Mouse (Mus musculus) Patski (cell line): ENCODE data around the gene Kdm6b. TPM values are rescaled to one million over a fixed set of nuclear protein-coding genes. Genes with fewer than 3 reads are reported as not detected.

ENCODE experiments used
- ATAC-seq: fragments of 100-300 bp; one replicate; pipeline ENCODE4 v1.8.0; 2021
- CTCF ChIA-PET: fragments of 350-600 bp; sonication (Branson Sonifier 250); formaldehyde crosslinking; loops from one replicate; lab custom pipeline; 2022; ENCODE audit warnings: inconsistent platforms; lab: Charles Lee
- POLR2A ChIA-PET: fragments of 350-600 bp; sonication (Branson Sonifier 250); formaldehyde crosslinking; loops from one replicate; lab custom pipeline; 2022; ENCODE audit warnings: antibody characterized with exemption, inconsistent platforms; lab: Charles Lee
- DNase-seq: peaks from one replicate; pipeline ENCODE4 v3.0.0-alpha.2; 2011; ENCODE audit warnings: low read depth, low spot score
- H3K27me3 ChIP-seq: fragments of 371-371 bp; one replicate; pipeline ENCODE4 v1.5.1; 2021
- CTCF ChIP-seq: fragments of 100-300 bp; IDR thresholded peaks from one replicate; pipeline ENCODE4 v1.5.1; 2021
- in situ Hi-C: fragments of 300-500 bp; cut with MboI; formaldehyde crosslinking; loops from 3 replicates; pipeline ENCODE4 v1.11.1; 2018; ENCODE audit warnings: low pct_unique_long_range_greater_than_20kb, mixed read lengths
- polyA plus RNA-seq: library from polyadenylated mRNA; unstranded; gene quantifications from one replicate; pipeline ENCODE4 v1.2.3, GENCODE M21; 2021

Kdm6b gene
- polyA plus RNA-seq, 1 experiment from 2014 or later: 26.6 TPM

- no peak for DNase-seq
- ChIA-PET CTCF (interaction anchor here (0.7 to 0.8 kb wide), 2 partner anchors 14 to 102 kb away, joined by 3 read pairs; no protein-coding TSS in a partner anchor), POLR2A (no interaction called here)
- no peak for ATAC-seq
- in situ Hi-C loops: no loop called here
- no peaks in the 10 kb centered on the region for H3K27me3 ChIP-seq
- no peak for TF ChIP-seq CTCF
These were observed 37.8 kb downstream of the Kdm6b start for GRCm38 (mm10) chr11:69375646-69376045.

GRCm38 (mm10) chr11:69373223-69373965 is 40.1 kb downstream of the Kdm6b start:
- in situ Hi-C loops: no loop called here
- no peak for ATAC-seq
- no peak for DNase-seq
- CTCF ChIA-PET: interaction anchor here (1.4 kb wide), 1 partner anchor 9 kb away, joined by 3 read pairs; no protein-coding TSS in a partner anchor
- H3K27me3 ChIP-seq: no peaks in the 10 kb centered on the region
- POLR2A ChIA-PET: no interaction called here
- TF ChIP-seq CTCF: no peak

GRCm38 (mm10) chr11:69372780-69373170 is 40.7 kb downstream of the Kdm6b start:
- ChIA-PET POLR2A (no interaction called here), CTCF (interaction anchor here (1.4 kb wide), 1 partner anchor 10 kb away, joined by 3 read pairs; no protein-coding TSS in a partner anchor)
- DNase-seq (no peak), ATAC-seq (no peak)
- in situ Hi-C loops: no loop called here
- H3K27me3 ChIP-seq: no peaks in the 10 kb centered on the region
- no peak for TF ChIP-seq CTCF

- POLR2A ChIA-PET: no interaction called here
- in situ Hi-C loops: no loop called here
- no peak for TF ChIP-seq CTCF
These were observed 41.3 kb downstream of the Kdm6b start for GRCm38 (mm10) chr11:69372056-69372779.

GRCm38 (mm10) chr11:69371601-69372000 is 41.9 kb downstream of the Kdm6b start:
- in situ Hi-C loops: no loop called here
- ATAC-seq (no peak), DNase-seq (no peak)
- TF ChIP-seq CTCF: no peak
- ChIA-PET CTCF (interaction anchor here (1.4 kb wide), 1 partner anchor 11 kb away, joined by 3 read pairs; no protein-coding TSS in a partner anchor), POLR2A (no interaction called here)
- H3K27me3 ChIP-seq: no peaks in the 10 kb centered on the region

More at GRCm38 (mm10) chr11:69372056-69372779, 41.3 kb downstream of the Kdm6b start:
- no peaks in the 10 kb centered on the region for H3K27me3 ChIP-seq
- CTCF ChIA-PET: interaction anchor here (1.4 kb wide), 1 partner anchor 10 kb away, joined by 3 read pairs; no protein-coding TSS in a partner anchor
- no peak for ATAC-seq
- DNase-seq: no peak

GRCm38 (mm10) chr11:69370817-69371215 is 42.7 kb downstream of the Kdm6b start:
- POLR2A ChIA-PET: interaction anchor here (0.6 to 1.1 kb wide), 4 partner anchors 9 to 1299 kb away, joined by 3 to 5 read pairs (median 3); no protein-coding TSS in a partner anchor
- DNase-seq (no peak), ATAC-seq (no peak)
- no peak for TF ChIP-seq CTCF
- CTCF ChIA-PET: interaction anchor here (1.1 to 1.3 kb wide), 2 partner anchors 9 to 101 kb away, joined by 3 read pairs; no protein-coding TSS in a partner anchor
- H3K27me3 ChIP-seq: no peaks in the 10 kb centered on the region
- in situ Hi-C loops: no loop called here

- TF ChIP-seq CTCF: no peak
- CTCF ChIA-PET: interaction anchor here (0.9 to 1.3 kb wide), 4 partner anchors 9 to 100 kb away, joined by 3 read pairs; no protein-coding TSS in a partner anchor
- no peak for DNase-seq
These were observed 43.3 kb downstream of the Kdm6b start for GRCm38 (mm10) chr11:69369990-69370816.

GRCm38 (mm10) chr11:69369215-69369989 is 44.1 kb downstream of the Kdm6b start, which contains the start of gene Chd3:
Gene Chd3 (minus strand): TSS chr11:69369406.
- no peaks in the 10 kb centered on the region for H3K27me3 ChIP-seq
- ChIA-PET CTCF (interaction anchor here (0.9 to 1.3 kb wide), 3 partner anchors 10 to 100 kb away, joined by 3 read pairs; no protein-coding TSS in a partner anchor), POLR2A (interaction anchor here (0.6 to 1.1 kb wide), 6 partner anchors 13 to 269 kb away, joined by 3 to 5 read pairs (median 3); no protein-coding TSS in a partner anchor)
- ATAC-seq (no peak), DNase-seq (no peak)
- in situ Hi-C loops: no loop called here
- TF ChIP-seq CTCF: no peak

More at GRCm38 (mm10) chr11:69369990-69370816, 43.3 kb downstream of the Kdm6b start:
- in situ Hi-C loops: no loop called here
- no peak for ATAC-seq
- POLR2A ChIA-PET: interaction anchor here (0.6 to 1.1 kb wide), 9 partner anchors 9 to 1299 kb away, joined by 3 to 5 read pairs (median 3); no protein-coding TSS in a partner anchor
- H3K27me3 ChIP-seq: no peaks in the 10 kb centered on the region
